Mouse (Mus musculus): ENCODE results near the gene Lmntd1. TPM values are rescaled to one million over a fixed set of nuclear protein-coding genes. Genes with fewer than 3 reads are reported as not detected.
A peak's percentile ranks its signal among the peaks of the same experiment; 100 is the strongest.

Gene Lmntd1
- polyA plus RNA-seq, 1 experiment from 2014 or later = 1.2 TPM

- WGBS = 73% methylated on average over 4 of the region's 4 CpGs
- H3K9me3 ChIP-seq (replicated peaks) = no peaks in the 10 kb centered on the region
- no peak overlapping the region for H3K27ac ChIP-seq (replicated peaks)
- no peak for ATAC-seq (ENCODE audit: insufficient number of reproducible peaks, low FRiP score, low TSS enrichment, low read depth)
- no peak overlapping the region for H3K4me2 ChIP-seq (replicated peaks)
- H3K36me3 ChIP-seq = no peaks in the 10 kb centered on the region
- H3K4me3 ChIP-seq (replicated peaks) = no peak overlapping the region
- H3K4me1 ChIP-seq = peaks cover 17% of the 10 kb centered on the region
- no peaks in the 10 kb centered on the region for H3K27me3 ChIP-seq
- no peak overlapping the region for H3K9ac ChIP-seq
These were observed 242.5 kb downstream of the Lmntd1 start for GRCm38 (mm10) chr6:145371586-145371985.

- H3K27ac ChIP-seq (replicated peaks) = no peak overlapping the region
- no peaks in the 10 kb centered on the region for H3K36me3 ChIP-seq
- no peak overlapping the region for H3K4me3 ChIP-seq (replicated peaks)
- no peaks in the 10 kb centered on the region for H3K27me3 ChIP-seq
- 71% methylated on average over 3 of the region's 3 CpGs for WGBS
- ATAC-seq (ENCODE audit: insufficient number of reproducible peaks, low FRiP score, low TSS enrichment, low read depth) = no peak
- H3K4me2 ChIP-seq (replicated peaks) = no peak overlapping the region
- H3K9me3 ChIP-seq (replicated peaks) = no peaks in the 10 kb centered on the region
- no peak overlapping the region for H3K9ac ChIP-seq
- peaks cover 17% of the 10 kb centered on the region for H3K4me1 ChIP-seq
These were observed 243.8 kb downstream of the Lmntd1 start for GRCm38 (mm10) chr6:145370302-145370701.

GRCm38 (mm10) chr6:145369290-145369689 lies 244.8 kb downstream of the Lmntd1 start:
- H3K9ac ChIP-seq = no peak overlapping the region
- no peaks in the 10 kb centered on the region for H3K36me3 ChIP-seq
- no peak overlapping the region for H3K4me2 ChIP-seq (replicated peaks)
- H3K4me1 ChIP-seq = peaks cover 18% of the 10 kb centered on the region
- no peak overlapping the region for H3K4me3 ChIP-seq (replicated peaks)
- no peaks in the 10 kb centered on the region for H3K27me3 ChIP-seq
- 29% methylated on average over 4 of the region's 4 CpGs for WGBS
- ATAC-seq (ENCODE audit: insufficient number of reproducible peaks, low FRiP score, low TSS enrichment, low read depth) = no peak
- H3K9me3 ChIP-seq (replicated peaks) = no peaks in the 10 kb centered on the region
- H3K27ac ChIP-seq (replicated peaks) = no peak overlapping the region

- Histone ChIP-seq H3K9ac (no peak overlapping the region), H3K4me2 (replicated peaks) (no peak overlapping the region), H3K27ac (replicated peaks) (no peak overlapping the region), H3K9me3 (replicated peaks) (no peaks in the 10 kb centered on the region), H3K27me3 (no peaks in the 10 kb centered on the region), H3K4me1 (peaks cover 16% of the 10 kb centered on the region; the same call in 1 of the 2 replicates), H3K4me3 (replicated peaks) (no peak overlapping the region), H3K36me3 (no peaks in the 10 kb centered on the region)
- ATAC-seq (ENCODE audit: insufficient number of reproducible peaks, low FRiP score, low TSS enrichment, low read depth) = no peak
- WGBS = 92% methylated on average over 11 of the region's 11 CpGs
These were observed 247.6 kb downstream of the Lmntd1 start for GRCm38 (mm10) chr6:145366488-145366887.

- H3K36me3 ChIP-seq = no peaks in the 10 kb centered on the region
- H3K4me3 ChIP-seq (replicated peaks) = no peak overlapping the region
- ATAC-seq (ENCODE audit: insufficient number of reproducible peaks, low FRiP score, low TSS enrichment, low read depth) = no peak
- 32% methylated on average over 7 of the region's 7 CpGs for WGBS
- H3K27ac ChIP-seq (replicated peaks) = no peak overlapping the region
- no peak overlapping the region for H3K9ac ChIP-seq
- no peak overlapping the region for H3K4me2 ChIP-seq (replicated peaks)
- no peaks in the 10 kb centered on the region for H3K9me3 ChIP-seq (replicated peaks)
- H3K27me3 ChIP-seq = no peaks in the 10 kb centered on the region
- H3K4me1 ChIP-seq = peaks cover 28% of the 10 kb centered on the region
These were observed 250.4 kb downstream of the Lmntd1 start for GRCm38 (mm10) chr6:145363698-145364097.

GRCm38 (mm10) chr6:145361109-145361694 lies 252.9 kb downstream of the Lmntd1 start:
- H3K36me3 ChIP-seq = no peaks in the 10 kb centered on the region
- no peaks in the 10 kb centered on the region for H3K9me3 ChIP-seq (replicated peaks)
- WGBS = 69% methylated on average over 12 of the region's 12 CpGs
- H3K27me3 ChIP-seq = no peaks in the 10 kb centered on the region
- H3K4me3 ChIP-seq (replicated peaks) = no peak overlapping the region
- H3K4me2 ChIP-seq (replicated peaks) = no peak overlapping the region
- no peak overlapping the region for H3K27ac ChIP-seq (replicated peaks)
- peaks cover 41% of the 10 kb centered on the region for H3K4me1 ChIP-seq
- no peak overlapping the region for H3K9ac ChIP-seq
- no peak for ATAC-seq (ENCODE audit: insufficient number of reproducible peaks, low FRiP score, low TSS enrichment, low read depth)

GRCm38 (mm10) chr6:145359470-145360430 lies 254.4 kb downstream of the Lmntd1 start:
- ATAC-seq (ENCODE audit: insufficient number of reproducible peaks, low FRiP score, low TSS enrichment, low read depth) = no peak
- Histone ChIP-seq H3K36me3 (no peaks in the 10 kb centered on the region), H3K4me3 (replicated peaks) (no peak overlapping the region), H3K9me3 (replicated peaks) (no peaks in the 10 kb centered on the region), H3K9ac (no peak overlapping the region), H3K27ac (replicated peaks) (peak overlapping the region; percentile 60), H3K4me2 (replicated peaks) (peak overlapping the region; percentile 34), H3K27me3 (no peaks in the 10 kb centered on the region), H3K4me1 (peaks cover 41% of the 10 kb centered on the region)
- WGBS = 35% methylated on average over 26 of the region's 26 CpGs

- no peak for ATAC-seq (ENCODE audit: insufficient number of reproducible peaks, low FRiP score, low TSS enrichment, low read depth)
These were observed 256.1 kb downstream of the Lmntd1 start for GRCm38 (mm10) chr6:145358001-145358400.

GRCm38 (mm10) chr6:145353806-145354205 lies 260.3 kb downstream of the Lmntd1 start:
- Histone ChIP-seq H3K4me2 (replicated peaks) (no peak overlapping the region), H3K4me3 (replicated peaks) (no peak overlapping the region), H3K9ac (no peak overlapping the region), H3K4me1 (peaks cover 16% of the 10 kb centered on the region), H3K36me3 (no peaks in the 10 kb centered on the region), H3K27me3 (no peaks in the 10 kb centered on the region), H3K27ac (replicated peaks) (no peak overlapping the region), H3K9me3 (replicated peaks) (no peaks in the 10 kb centered on the region)
- ATAC-seq (ENCODE audit: insufficient number of reproducible peaks, low FRiP score, low TSS enrichment, low read depth) = no peak
- whole genome bisulfite sequencing = 87% methylated on average over 5 of the region's 5 CpGs

More at GRCm38 (mm10) chr6:145358001-145358400, 256.1 kb downstream of the Lmntd1 start:
- 27% methylated on average over 9 of the region's 9 CpGs for WGBS
- no peaks in the 10 kb centered on the region for H3K36me3 ChIP-seq
- no peak overlapping the region for H3K4me3 ChIP-seq (replicated peaks)
- no peaks in the 10 kb centered on the region for H3K27me3 ChIP-seq
- H3K4me2 ChIP-seq (replicated peaks) = no peak overlapping the region
- no peaks in the 10 kb centered on the region for H3K9me3 ChIP-seq (replicated peaks)
- H3K27ac ChIP-seq (replicated peaks) = peak overlapping the region; percentile 61; the same call in 1 of the 2 replicates
- no peak overlapping the region for H3K9ac ChIP-seq
- peaks cover 34% of the 10 kb centered on the region for H3K4me1 ChIP-seq

- no peak overlapping the region for H3K27ac ChIP-seq (replicated peaks)
- no peaks in the 10 kb centered on the region for H3K9me3 ChIP-seq (replicated peaks)
- H3K27me3 ChIP-seq = no peaks in the 10 kb centered on the region
- no peak overlapping the region for H3K4me2 ChIP-seq (replicated peaks)
- H3K4me3 ChIP-seq (replicated peaks) = no peak overlapping the region
- no peak overlapping the region for H3K9ac ChIP-seq
- peaks cover 10% of the 10 kb centered on the region for H3K4me1 ChIP-seq
- H3K36me3 ChIP-seq = no peaks in the 10 kb centered on the region
- 8% methylated on average over 1 of the region's 1 CpGs for WGBS
- no peak for ATAC-seq (ENCODE audit: insufficient number of reproducible peaks, low FRiP score, low TSS enrichment, low read depth)
These were observed 261.4 kb downstream of the Lmntd1 start for GRCm38 (mm10) chr6:145352705-145353104.

- Histone ChIP-seq H3K9me3 (replicated peaks) (no peaks in the 10 kb centered on the region), H3K27me3 (no peaks in the 10 kb centered on the region), H3K27ac (replicated peaks) (no peak overlapping the region), H3K4me3 (replicated peaks) (no peak overlapping the region), H3K4me2 (replicated peaks) (no peak overlapping the region), H3K36me3 (no peaks in the 10 kb centered on the region), H3K4me1 (0 out of 2 replicates have a peak, but pooled peaks cover 3% of the 10 kb centered on the region), H3K9ac (no peak overlapping the region)
- 67% methylated on average over 9 of the region's 9 CpGs for WGBS
- ATAC-seq (ENCODE audit: insufficient number of reproducible peaks, low FRiP score, low TSS enrichment, low read depth) = no peak
These were observed 265.8 kb downstream of the Lmntd1 start for GRCm38 (mm10) chr6:145348196-145348915.

Measured in embryonic facial prominence, embryonic 15.5 days (tissue).